Mouse (Mus musculus): Measurements from ENCODE around the gene Zfp105. TPM values are rescaled to one million over a fixed set of nuclear protein-coding genes. Genes with fewer than 3 reads are reported as not detected.
A peak's percentile ranks its signal among the peaks of the same experiment; 100 is the strongest.

Gene Zfp105
- 4.7 TPM in 2 replicates for polyA plus RNA-seq (2012; rRNA removed)

- peak; percentile 15; the same call in 1 of the 2 replicates for TF ChIP-seq POLR2A (IDR thresholded peaks at IDR 0.05; ENCODE audit: extremely low read depth, insufficient read depth, low read length)
- no peak for TF ChIP-seq CTCF (IDR thresholded peaks at IDR 0.05; ENCODE audit: extremely low read depth, insufficient read depth, low read length)
- Histone ChIP-seq H3K4me3 (ENCODE audit: insufficient read depth, low read length) (peak within 1 kb of the TSS; percentile 44), H3K27ac (ENCODE audit: insufficient read depth, low read length) (no peak within 1 kb of the TSS), H3K4me1 (ENCODE audit: control insufficient read depth, insufficient read depth, low read length) (no peaks in the 10 kb centered on the region)
Measured at GRCm38 (mm10) chr9:122922936-122923381, at the start of gene Zfp105. TSS of gene Zfp105 (plus strand) at chr9:122923072.

- TF ChIP-seq POLR2A (IDR thresholded peaks at IDR 0.05; ENCODE audit: extremely low read depth, insufficient read depth, low read length) (no peak), CTCF (IDR thresholded peaks at IDR 0.05; ENCODE audit: extremely low read depth, insufficient read depth, low read length) (no peak)
- Histone ChIP-seq H3K27ac (ENCODE audit: insufficient read depth, low read length) (no peak overlapping the region), H3K4me1 (ENCODE audit: control insufficient read depth, insufficient read depth, low read length) (no peaks in the 10 kb centered on the region), H3K4me3 (ENCODE audit: insufficient read depth, low read length) (no peak overlapping the region)
Measured at GRCm38 (mm10) chr9:122874653-122875052, 48.2 kb upstream of the Zfp105 start.

- H3K4me3 ChIP-seq (ENCODE audit: insufficient read depth, low read length), result no peak overlapping the region
- H3K27ac ChIP-seq (ENCODE audit: insufficient read depth, low read length), result no peak overlapping the region
- H3K4me1 ChIP-seq (ENCODE audit: control insufficient read depth, insufficient read depth, low read length), result no peaks in the 10 kb centered on the region
- no peak for TF ChIP-seq POLR2A (IDR thresholded peaks at IDR 0.05; ENCODE audit: extremely low read depth, insufficient read depth, low read length)
- TF ChIP-seq CTCF (IDR thresholded peaks at IDR 0.05; ENCODE audit: extremely low read depth, insufficient read depth, low read length), result no peak
Measured at GRCm38 (mm10) chr9:122875145-122875544, 47.7 kb upstream of the Zfp105 start.

- Histone ChIP-seq H3K4me3 (ENCODE audit: insufficient read depth, low read length) (peak within 1 kb of the TSS; percentile 66; the same call in 1 of the 2 replicates), H3K4me1 (ENCODE audit: control insufficient read depth, insufficient read depth, low read length) (peaks cover 3% of the 10 kb centered on the region; the same call in 1 of the 2 replicates), H3K27ac (ENCODE audit: insufficient read depth, low read length) (no peak within 1 kb of the TSS)
- no peak for TF ChIP-seq POLR2A (IDR thresholded peaks at IDR 0.05; ENCODE audit: extremely low read depth, insufficient read depth, low read length)
Measured at GRCm38 (mm10) chr9:122885385-122885784, 37.5 kb upstream of the Zfp105 start, which contains the start of gene Zkscan7. TSS of gene Zkscan7 (plus strand) at chr9:122885685.

DNA sequence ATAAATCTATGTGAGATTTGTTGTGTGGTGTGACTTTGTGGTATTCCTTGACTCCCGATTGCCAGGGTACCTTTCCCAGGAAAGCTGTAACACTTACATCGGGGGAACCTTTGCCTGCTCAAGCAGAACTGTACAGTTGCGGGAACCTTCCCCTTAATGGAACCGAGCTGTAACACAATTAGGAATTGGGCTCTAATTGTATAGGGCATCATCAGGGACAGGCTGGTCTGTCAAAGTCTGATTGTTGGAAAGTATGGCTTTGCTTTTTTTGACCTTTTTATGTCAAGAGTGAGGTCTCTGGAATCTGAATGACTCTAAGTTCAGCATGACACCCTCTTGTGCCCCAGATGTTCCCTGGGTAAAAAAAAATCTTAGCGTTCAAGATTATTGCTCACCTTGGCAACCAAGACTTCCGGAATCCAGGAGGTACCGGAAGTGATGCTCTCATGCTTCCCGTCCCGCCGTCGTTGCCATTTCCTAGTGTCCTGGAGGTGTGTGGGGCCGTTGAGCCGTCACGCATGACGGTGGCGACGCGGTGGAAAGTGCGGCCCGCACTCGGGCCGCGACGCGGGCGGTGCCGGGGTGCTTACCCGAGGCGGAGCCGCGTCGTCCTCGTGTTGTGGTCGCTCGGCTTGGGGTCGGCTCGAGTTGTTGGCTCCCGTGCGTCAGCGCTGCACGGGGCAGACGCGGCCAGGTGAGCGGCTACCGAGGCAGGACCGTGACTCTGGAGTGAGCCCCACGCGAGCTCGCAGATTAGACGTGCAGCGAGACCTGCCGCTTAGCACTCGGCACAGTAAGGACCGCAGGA, 36.3 kb upstream of the Zfp105 start:
- peaks cover 3% of the 10 kb centered on the region; the same call in 1 of the 2 replicates for H3K4me1 ChIP-seq (ENCODE audit: control insufficient read depth, insufficient read depth, low read length)

GRCm38 (mm10) chr9:122901047-122901446, 21.8 kb upstream of the Zfp105 start:
- H3K4me1 ChIP-seq (ENCODE audit: control insufficient read depth, insufficient read depth, low read length), result no peaks in the 10 kb centered on the region
- H3K27ac ChIP-seq (ENCODE audit: insufficient read depth, low read length), result no peak overlapping the region
- TF ChIP-seq POLR2A (IDR thresholded peaks at IDR 0.05; ENCODE audit: extremely low read depth, insufficient read depth, low read length), result no peak
- no peak overlapping the region for H3K4me3 ChIP-seq (ENCODE audit: insufficient read depth, low read length)

More for the DNA sequence above, 36.3 kb upstream of the Zfp105 start:
- Histone ChIP-seq H3K4me3 (ENCODE audit: insufficient read depth, low read length) (peak overlapping the region; percentile 66), H3K27ac (ENCODE audit: insufficient read depth, low read length) (no peak overlapping the region)
- TF ChIP-seq CTCF (IDR thresholded peaks at IDR 0.05; ENCODE audit: extremely low read depth, insufficient read depth, low read length) (no peak), POLR2A (IDR thresholded peaks at IDR 0.05; ENCODE audit: extremely low read depth, insufficient read depth, low read length) (peak; percentile 83)

DNA sequence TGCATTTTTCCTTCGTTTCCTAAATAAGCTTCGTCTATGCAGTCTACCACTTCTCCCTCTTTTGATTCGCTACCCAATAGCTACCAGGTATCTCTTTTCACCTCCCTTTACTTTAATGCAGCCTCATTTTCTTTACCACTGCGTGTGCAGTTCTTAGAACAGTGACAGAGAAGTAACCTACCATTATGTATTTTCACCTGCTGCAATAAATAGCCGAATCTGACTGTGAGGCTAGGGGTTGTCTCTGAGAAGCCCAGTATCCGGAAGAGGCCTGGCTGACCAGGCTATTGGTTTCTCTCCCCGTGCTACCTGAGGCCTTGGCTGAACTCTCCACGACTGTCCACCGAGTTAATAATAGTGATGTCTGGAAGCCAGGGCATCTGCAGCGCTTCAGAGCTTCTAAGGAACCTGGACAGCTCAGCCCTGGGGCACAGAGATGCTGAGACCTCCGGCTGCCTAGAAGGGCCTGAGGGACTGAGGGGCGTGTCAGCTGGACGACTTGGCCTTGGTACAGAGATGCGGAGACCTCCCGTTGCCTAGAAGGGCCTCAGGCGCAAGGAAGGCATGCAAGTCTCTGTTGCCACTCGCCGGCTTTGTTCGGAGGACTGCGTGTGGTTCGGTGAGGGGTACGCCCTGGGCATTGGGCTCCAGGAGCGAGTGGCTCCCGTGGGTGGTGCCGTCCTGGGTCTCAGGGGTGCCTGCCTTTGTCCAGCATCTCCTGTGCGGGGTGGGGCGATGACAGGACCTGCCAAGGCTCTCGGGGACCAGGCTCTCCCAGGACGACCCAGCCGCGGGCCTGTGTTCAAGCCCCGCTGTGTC, 19.9 kb upstream of the Zfp105 start:
- TF ChIP-seq CTCF (IDR thresholded peaks at IDR 0.05; ENCODE audit: extremely low read depth, insufficient read depth, low read length) (no peak), POLR2A (IDR thresholded peaks at IDR 0.05; ENCODE audit: extremely low read depth, insufficient read depth, low read length) (no peak)
- peak overlapping the region; percentile 33 for H3K4me3 ChIP-seq (ENCODE audit: insufficient read depth, low read length)
- no peaks in the 10 kb centered on the region for H3K4me1 ChIP-seq (ENCODE audit: control insufficient read depth, insufficient read depth, low read length)
- H3K27ac ChIP-seq (ENCODE audit: insufficient read depth, low read length), result no peak overlapping the region

DNA sequence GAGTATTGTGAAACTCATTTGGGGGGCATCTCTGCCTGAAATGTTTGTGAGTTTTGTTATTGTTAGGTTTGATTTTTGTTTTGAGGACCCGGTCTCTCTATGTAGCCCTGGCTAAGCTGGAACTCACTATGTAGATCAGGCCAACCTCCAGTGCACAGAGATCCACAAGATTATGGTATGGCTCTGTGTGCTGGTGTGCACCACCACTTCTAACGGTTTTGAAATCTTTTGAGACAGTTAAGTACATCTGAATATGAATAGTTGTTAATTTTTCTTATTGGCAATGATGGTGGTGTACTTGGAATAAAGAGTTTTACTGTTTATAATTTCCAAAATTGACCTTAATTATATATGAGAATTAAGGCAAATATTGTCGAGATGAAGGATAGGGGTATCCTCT, 436 bp upstream of the Zfp105 start:
- Histone ChIP-seq H3K27ac (ENCODE audit: insufficient read depth, low read length) (no peak overlapping the region), H3K4me3 (ENCODE audit: insufficient read depth, low read length) (peak overlapping the region; percentile 44; the same call in 1 of the 2 replicates), H3K4me1 (ENCODE audit: control insufficient read depth, insufficient read depth, low read length) (no peaks in the 10 kb centered on the region)

GRCm38 (mm10) chr9:122928915-122929314, 6.0 kb downstream of the Zfp105 start:
- Histone ChIP-seq H3K27ac (ENCODE audit: insufficient read depth, low read length) (no peak overlapping the region), H3K4me3 (ENCODE audit: insufficient read depth, low read length) (no peak overlapping the region), H3K4me1 (ENCODE audit: control insufficient read depth, insufficient read depth, low read length) (no peaks in the 10 kb centered on the region)
- TF ChIP-seq POLR2A (IDR thresholded peaks at IDR 0.05; ENCODE audit: extremely low read depth, insufficient read depth, low read length) (no peak), CTCF (IDR thresholded peaks at IDR 0.05; ENCODE audit: extremely low read depth, insufficient read depth, low read length) (no peak)

More for the DNA sequence above, 436 bp upstream of the Zfp105 start:
- TF ChIP-seq CTCF (IDR thresholded peaks at IDR 0.05; ENCODE audit: extremely low read depth, insufficient read depth, low read length) (no peak), POLR2A (IDR thresholded peaks at IDR 0.05; ENCODE audit: extremely low read depth, insufficient read depth, low read length) (no peak)
